Mouse (Mus musculus) MEL-GATA-1-ER (cell line): ENCODE data around the gene Arpp21.

Experiments
- DNase-seq: peaks from one replicate; pipeline ENCODE4 v3.0.0-alpha.2; 2012; ENCODE audit warnings: low read depth; ENCODE audit errors: extremely low read depth

Gene Arpp21

GRCm38 (mm10) chr9:112023111-112023510 is 212.6 kb downstream of the Arpp21 start:
- no peak for DNase-seq
